Mouse (Mus musculus) right cerebral cortex, postnatal 25 days (tissue): Measurements from ENCODE around the gene Gm20441.
A peak's percentile ranks its signal among the peaks of the same experiment; 100 is the strongest.
"Not testable (repeated sequence)": the region's sequence is repeated elsewhere in the genome, so short reads cannot be mapped to it uniquely, and the experiment has no call there.

Source experiments
- DNase-seq: peaks from one replicate; pipeline ENCODE4 v3.0.0; 2022

Gm20441 gene

DNA sequence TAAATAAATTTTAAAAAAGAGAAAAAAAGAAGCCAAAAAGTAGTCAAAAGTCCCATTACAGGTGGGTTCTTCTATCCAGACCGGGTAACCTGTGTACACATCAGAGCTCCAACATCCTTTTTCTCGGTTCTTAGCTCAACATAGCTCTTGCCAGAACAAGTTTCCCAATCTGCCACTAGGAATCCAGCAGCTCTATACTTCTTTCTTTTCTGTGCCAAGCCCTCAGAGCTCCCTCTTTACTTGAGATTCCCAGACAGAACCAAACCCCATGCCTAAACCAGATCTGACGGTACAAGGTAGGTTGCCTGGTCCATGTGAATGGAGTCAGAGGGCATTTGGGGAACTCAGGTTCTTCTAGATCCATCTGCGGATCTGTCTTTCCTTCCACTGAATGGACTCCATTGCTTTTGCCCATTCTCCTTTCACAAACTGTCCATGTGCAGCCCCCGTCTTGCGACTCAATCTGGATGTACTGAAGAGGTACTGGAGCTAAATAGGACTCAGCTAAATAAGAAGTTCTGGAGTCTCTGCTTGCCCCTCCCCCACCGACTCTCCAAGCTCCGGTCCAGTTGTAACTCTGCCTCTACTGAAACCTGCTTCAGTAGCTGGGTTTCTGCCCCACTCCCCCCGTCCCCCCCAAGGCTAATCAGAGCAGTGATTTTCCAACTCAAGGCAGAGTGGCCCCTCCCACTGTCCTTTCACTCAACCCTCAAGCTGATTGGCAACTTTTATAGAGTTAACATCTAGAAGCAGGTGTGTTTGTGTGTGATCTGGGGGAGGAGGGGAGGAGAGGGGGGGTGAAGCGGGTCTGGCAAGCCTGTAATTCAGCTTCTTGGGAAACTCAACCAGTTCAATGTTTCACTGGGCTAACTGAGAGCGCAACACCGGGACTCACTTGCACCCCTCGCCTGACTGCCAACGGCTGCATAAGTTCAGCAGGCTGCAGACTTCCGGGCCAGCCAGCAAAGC, 1.3 kb downstream of the Gm20441 start:
- DNase-seq = no peak

DNA sequence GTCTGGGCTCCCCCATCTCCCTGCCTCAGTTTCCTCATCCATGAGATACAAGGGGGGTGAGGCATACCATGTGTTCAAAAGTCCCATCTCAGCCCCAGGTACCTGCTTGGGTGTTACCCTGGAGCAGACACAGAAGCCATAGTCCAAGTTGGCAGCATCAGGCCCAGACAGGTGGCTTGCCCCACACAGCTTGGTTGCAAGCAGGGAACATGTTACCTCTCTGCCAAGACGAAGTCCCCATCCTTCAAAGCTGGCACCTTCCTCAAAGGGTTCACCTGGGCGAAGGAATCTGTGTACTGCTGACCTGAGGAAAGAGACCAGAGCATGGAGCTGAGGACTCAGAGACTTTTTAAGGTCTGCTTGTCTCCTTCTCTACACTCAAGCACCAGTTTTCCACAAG, 2.9 kb downstream of the Gm20441 start:
- no peak for DNase-seq

DNA sequence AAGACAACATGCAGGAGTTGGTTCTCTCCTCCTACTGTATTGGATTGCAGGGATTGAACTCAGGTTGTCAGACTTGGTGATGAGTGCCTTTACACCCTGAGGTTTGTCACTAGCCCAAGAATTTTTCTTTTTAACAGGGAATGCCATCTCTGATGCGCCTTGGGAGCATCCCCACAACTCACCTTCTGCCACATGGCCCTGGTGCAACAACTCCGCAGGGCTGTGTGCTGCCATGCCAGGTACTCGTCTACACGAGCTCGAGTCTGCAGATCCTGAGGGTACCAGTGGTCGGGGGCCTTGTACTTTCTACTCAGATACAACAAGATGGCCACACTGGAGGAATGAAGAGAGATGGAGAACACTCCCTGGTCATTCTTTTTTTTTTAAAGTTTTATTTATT, 4.2 kb downstream of the Gm20441 start:
- no peak for DNase-seq

DNA sequence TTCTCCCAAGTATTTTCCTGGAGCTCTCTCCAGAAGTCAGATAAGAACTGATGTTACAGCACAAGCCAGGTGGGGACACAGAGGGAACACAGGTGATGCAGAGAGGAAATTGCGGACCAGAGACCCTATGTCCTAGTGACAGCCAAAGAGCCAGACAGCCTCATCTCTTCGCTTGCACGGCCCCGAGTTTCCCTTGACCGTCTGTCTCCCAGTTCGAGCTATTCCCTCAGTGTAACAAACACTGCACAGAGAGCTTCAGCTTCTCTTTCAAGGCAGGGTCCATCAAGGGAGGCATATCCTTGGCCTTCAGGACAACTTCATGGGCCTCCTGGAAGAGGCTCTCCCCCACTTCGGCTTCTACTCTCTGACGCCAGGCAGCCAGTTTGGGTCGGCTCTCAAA, 6.2 kb downstream of the Gm20441 start:
- DNase-seq = no peak

DNA sequence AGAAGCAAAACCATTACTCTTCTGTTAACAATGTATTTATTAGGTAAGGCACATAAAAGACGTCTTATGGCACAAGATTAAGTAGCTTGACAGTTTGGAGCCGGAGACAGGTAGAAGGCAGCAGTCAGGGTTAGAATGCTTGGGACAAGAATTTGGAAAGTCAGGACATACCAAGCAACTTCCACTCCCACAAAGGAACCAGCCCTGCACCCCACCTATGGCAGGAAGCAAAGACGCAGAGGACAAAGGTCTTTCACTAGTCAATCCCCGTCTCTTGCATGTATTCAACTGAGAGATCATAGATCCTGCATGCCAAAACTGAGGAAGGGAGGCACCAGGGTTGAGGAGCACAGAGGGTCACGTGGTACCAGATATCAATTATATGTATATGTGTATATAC, 6.7 kb downstream of the Gm20441 start:
- DNase-seq = no peak

DNA sequence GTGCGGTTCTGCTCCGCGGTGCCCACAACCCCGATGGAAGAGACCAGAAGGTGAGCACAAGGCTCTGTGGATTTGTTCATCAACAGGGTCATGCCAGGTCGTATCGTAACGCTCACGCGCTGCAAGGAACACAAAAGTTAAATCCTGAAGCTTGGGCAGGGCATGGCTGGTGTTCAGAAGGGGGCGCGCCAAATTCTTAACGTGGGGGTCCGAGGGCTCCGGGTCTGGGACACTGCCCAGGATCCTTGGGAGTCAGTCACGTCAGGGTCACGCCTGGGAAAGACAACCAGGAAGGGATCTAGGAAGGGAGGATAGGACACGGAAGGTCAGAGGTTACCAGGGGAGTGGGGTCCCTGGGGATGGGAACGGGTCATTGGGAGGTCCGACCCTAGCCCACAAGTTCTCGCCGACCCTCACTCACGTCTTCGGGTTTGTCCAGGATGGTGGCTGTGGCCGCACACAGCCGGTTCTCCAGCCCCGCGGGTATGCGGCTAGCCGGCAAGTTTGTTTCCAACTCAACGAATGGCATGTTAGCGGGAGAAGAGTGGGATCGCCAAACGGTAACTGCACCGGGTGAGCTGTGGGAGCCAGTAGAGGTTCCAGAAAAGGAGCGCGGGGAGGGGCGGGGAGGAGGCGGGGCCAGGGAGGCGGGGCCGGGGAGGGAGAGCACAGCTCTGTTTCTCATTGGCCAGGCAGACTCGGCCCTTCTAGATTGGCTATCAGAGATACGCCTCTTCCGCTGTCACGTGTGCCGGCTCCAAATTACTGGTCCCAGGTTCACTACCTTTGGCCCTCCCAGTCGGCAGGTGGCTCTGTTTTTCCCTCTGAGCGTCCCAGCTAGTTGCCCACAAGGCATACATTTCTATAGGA, 7.7 kb downstream of the Gm20441 start, which contains the start of gene Ddt:
Gene Ddt, minus strand, starts transcription at position 620 of the 870 bp plus-strand sequence.
- DNase-seq = peak; percentile 83

DNA sequence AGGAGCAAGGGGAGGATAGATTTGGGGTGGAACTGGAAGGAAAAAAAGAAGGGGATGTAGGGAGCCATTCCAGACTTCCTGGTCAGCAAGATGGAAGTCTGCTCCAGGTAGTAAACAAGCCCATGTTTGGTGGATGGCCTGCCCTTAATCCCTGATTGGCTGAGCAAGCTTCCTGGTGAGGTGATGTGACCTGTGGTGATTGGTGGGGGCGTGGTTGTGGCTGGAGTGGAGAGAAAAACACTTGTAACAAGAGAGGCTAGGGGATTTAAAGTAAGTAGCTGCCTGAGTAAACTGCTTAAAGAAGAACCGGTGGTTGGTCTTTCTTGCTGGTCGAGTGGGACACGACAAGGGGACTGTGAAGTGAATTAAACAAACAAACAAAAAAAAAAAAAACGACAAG, 13.0 kb downstream of the Gm20441 start:
- DNase-seq = not testable (repeated sequence)

DNA sequence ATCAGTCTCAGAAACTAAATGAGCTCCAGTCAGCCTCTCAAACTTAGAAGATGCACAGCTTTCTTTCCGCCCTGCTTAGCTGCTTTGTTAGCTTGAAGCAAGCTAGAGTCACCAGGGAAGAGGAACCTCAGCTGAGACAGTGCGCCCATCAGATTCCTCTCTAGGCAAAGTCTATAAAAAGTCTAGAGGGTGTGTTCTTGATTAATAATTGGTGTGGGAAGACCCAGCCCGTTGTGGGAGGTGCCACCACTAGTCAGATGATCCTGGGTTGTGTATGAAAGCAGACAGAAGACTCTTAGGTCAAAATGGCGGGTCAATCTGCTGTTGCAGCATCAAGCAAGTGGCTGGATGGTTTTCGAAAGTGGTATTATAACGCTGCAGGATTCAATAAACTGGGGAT, 13.9 kb downstream of the Gm20441 start:
- DNase-seq = no peak

DNA sequence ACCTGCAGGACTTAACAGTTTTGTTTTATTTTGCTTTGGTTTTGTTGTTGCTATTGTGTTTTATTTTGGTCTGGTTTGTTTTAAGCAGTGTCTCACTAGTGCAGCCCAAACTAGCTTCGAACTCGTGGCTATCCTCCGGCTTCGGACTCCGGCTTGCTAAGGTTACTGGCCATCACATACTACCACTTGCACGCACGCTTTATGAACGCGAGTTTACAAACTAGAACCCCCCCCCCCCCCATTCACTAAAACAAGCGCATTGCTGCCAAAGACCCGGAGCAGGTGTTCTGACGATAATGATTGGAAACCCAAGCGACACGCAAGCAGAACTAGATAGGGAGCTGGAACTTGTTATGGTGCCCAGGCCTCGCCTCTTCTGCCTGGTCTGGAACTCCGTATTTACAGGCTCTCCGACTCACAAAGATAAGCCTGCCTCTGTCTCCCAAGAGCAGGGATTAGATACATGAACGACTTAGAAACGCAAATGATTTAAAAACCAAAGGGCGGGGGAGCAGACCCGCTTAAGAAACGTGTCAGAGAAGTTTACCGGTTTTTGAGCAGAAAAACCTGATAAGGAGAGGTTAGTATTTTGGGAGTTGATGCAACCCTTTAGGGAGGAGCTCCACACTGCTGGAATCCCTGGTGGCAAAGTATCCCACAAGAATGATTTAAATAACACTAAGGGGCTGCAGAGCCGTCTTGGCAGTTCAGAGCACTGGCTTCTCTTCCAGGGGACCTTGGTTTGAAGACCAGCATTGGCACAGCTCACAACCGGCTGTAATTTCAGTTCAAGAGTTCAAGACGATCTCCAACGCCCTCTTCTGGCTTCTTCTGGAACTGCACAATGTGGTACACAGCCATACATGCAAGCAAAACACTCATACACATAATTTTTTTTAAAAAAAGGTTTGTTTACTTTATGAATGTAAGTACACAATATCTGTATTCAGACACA, 16.0 kb downstream of the Gm20441 start:
- no peak for DNase-seq

DNA sequence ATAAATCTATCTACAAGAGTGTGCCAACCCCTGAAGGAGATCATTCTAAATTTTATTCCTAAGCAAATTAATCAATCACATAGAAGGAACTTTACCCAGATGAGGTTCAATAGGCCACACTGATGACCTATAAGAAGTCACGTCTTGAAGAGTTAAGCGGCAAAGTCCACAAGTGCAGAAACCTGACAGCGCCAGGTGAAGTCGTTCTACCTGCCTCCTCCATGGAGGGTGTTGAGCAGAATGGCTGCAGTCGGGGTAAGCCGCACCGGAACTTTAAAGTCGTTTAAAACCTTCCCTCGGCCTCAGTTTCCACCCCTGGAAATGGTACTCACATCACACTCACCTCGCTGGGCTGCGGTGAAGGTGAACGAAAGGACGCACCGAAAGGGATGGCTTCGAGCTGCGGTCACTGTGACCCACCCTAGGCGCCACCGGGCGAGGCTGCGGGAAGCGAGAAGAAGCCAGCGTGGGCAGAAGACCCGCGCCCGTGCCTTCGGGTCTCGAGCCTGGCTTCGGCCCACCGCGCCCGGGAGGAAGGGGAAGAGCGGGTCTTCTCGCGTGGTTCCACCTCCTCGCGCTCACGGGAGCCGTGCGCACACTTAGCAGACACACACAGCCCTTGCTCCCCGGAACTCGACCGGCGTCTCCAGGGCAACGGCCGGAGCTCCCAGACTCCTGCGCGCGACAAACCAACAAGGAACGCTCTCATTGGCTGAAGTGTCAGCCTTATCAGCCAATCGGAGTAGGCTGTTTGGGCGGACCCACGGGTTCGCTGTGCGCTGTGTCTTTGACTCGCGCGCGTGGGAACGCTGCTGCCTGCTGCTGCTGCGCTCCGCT, 16.9 kb downstream of the Gm20441 start, which contains the start of gene Cabin1:
Gene Cabin1, minus strand, starts transcription at position 660 of the 837 bp plus-strand sequence.
- DNase-seq = peak; percentile 97

DNA sequence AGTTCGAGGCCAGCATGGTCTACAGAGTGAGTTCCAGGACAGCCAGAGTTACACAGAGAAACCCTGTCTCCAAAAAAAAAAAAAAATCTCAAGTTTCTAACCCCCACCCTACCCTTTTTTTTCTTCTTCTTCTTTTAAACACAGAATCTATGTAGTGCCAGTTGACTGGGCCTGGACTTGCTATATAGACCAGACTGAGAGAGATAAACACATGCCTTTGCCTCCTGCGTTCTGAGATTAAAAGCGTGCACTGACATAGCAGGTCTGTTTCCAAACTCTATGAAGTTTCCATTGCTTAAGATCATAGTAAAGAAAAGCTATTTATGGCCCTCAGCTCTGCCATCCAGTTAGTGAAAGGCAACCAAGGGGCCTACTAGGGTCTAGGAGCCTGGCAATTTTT, 18.3 kb downstream of the Gm20441 start:
- DNase-seq = no peak

DNA sequence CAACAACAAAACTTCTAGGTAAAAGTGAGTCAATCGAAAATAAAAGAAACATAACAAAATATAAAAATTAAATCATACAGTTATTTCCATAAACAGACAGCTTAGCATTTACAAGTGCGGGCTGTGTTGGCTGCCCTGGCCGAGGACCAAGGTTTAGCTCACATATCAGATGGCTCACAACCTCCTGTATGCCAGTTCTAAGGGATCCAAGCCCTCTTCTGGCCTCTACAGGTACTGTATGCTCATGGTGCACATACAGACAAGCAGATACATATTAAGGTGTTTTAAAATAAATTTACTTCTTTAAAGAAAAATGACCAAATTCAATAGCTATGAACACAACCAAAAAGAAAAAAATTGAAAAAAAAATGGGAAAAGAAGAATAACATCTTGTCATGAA, 20.4 kb downstream of the Gm20441 start:
- DNase-seq = no peak

DNA sequence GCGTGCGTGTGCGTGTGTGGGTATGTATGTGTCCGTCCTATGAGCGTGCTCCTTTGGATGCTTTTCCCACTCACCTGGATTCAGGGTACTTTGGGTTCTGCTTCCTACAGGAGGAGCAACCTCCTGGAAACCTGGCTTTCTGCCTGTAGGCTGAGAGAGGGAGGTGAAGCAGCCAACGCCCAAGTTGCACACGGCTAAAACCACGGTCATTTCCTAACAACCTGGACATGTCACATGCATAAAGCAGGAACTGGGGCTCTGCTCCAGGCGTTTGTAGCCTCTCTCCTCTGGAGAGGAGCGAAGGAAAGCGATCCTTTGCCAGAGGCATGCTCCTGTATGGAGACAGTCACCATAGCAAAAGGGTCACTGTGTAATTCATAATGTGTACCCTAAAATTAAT, 24.0 kb downstream of the Gm20441 start:
- DNase-seq = no peak

DNA sequence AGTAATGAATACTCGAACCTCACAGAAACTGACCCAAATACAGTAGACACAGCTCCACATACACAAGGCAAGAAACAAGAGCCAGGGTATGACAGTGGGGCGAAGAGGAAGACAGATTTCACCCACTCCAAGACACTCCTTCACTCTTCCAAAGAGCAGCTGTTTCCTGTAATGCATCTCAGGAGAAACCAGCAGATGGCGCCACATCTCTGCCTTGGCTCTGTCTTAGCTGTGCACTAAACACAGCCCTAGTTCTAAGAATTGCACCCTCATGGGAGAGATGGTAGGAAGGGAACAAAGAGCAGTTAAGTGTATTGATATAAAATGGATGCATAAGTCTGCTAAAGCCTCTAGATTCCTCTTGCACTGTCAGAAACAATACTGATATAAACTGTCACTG, 36.7 kb downstream of the Gm20441 start:
- DNase-seq = peak; percentile 79

DNA sequence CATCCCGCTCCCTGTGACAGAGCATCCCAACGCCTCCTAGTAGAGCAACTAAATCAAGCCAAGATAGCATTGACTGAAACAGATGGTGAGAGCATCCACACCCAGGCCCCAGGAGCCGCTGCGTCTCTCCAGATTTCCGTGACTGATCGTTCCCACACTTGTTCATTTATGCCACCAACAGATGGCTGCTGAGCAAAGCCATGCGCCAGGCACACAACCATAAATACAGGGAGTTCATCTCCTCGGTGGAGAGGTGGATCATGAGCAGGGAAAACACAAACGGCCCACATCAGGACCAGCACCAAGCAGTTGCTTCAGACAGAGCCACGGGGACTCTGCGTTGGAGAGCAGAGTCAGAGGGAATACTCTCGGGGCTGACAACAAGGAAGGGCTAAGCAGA, 37.4 kb downstream of the Gm20441 start:
- peak; percentile 76 for DNase-seq

DNA sequence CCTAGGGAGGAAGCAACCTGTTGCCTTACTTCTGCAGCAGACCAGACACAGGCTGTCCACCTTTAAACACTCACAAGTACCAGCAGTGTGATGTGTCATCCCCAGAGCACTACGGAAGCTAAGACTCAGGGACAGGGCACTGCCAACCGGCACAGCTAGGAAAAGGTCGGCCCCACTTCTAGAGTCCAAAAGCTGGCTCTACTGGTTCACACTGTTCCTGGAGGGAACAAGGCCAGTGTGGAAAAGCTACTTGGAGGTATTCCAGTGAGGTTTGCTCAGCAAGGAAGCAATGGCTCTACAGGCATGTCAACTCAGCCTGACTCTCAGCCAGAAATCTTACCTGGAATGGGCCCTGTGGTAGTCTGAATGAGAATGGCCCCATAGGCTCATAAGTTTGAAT, 39.9 kb downstream of the Gm20441 start:
- no peak for DNase-seq

DNA sequence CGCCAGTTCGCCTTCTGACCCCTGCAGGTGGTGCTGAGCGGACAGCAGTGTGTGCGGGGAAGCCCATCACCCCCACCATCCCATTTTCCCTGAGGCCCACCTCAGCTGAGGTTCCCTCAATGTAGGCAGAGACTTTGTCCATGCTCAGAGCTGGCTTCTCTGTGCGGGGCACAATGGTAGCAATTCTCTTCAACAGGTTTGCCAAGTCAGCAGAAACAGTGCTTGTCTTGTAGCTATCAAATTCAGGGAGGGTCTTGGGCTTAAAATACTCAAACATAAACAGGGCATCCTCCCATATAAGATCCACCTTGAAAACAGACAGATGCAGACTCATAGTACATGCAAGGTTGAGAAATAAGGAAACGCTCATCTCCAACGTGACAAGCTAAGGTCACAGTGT, 55.3 kb downstream of the Gm20441 start:
- no peak for DNase-seq
